Mouse (Mus musculus) MEL (cell line): ENCODE measurements around the gene Ctsj.

Experiments
- CHD1 ChIP-seq: IDR thresholded peaks from 2 replicates; pipeline ENCODE4 v1.6.1; 2012; ENCODE audit warnings: low read depth, mild to moderate bottlenecking, inconsistent platforms, low read length, improper control_type of control experiment
- CHD2 ChIP-seq: IDR thresholded peaks from 2 replicates; pipeline ENCODE4 v1.6.1; 2011; ENCODE audit warnings: low read length, improper control_type of control experiment
- CTCF ChIP-seq, 3 experiments: IDR thresholded peaks in 2 of 3; conservative IDR thresholded peaks in 1 of 3; 2 replicates each; pipeline ENCODE4 v1.5.1; 2011 to 2012; ENCODE audit warnings: low read length in 3 of 3, low read depth in 2 of 3, mild to moderate bottlenecking in 2 of 3, improper control_type of control experiment in 1 of 3, inconsistent platforms in 1 of 3, mixed read lengths in 1 of 3, moderate library complexity in 1 of 3; ENCODE audit not compliant: control insufficient read depth in 1 of 3, insufficient read depth in 1 of 3, poor library complexity in 1 of 3, severe bottlenecking in 1 of 3
- EP300 ChIP-seq, 2 experiments: IDR thresholded peaks; 2 replicates each; pipeline ENCODE4 v1.6.1; 2011; ENCODE audit warnings: improper control_type of control experiment in 2 of 2, low read length in 2 of 2, low read depth in 1 of 2, mild to moderate bottlenecking in 1 of 2
- KAT2A ChIP-seq: conservative IDR thresholded peaks from 2 replicates; pipeline ENCODE4 v1.6.1; 2012; ENCODE audit warnings: low read depth, low read length, improper control_type of control experiment, inconsistent platforms
- MAX ChIP-seq: IDR thresholded peaks from 2 replicates; pipeline ENCODE4 v1.6.1; 2011; ENCODE audit warnings: low read length, improper control_type of control experiment
- MAZ ChIP-seq: IDR thresholded peaks from 2 replicates; pipeline ENCODE4 v1.6.1; 2012; ENCODE audit warnings: low read depth, mild to moderate bottlenecking, inconsistent platforms, low read length, improper control_type of control experiment
- POLR2A ChIP-seq, 2 experiments: IDR thresholded peaks; 2 replicates each; pipeline ENCODE4 v1.6.1; 2011 to 2012; ENCODE audit warnings: low read length in 2 of 2, mild to moderate bottlenecking in 2 of 2, control low read depth in 1 of 2, improper control_type of control experiment in 1 of 2, low read depth in 1 of 2, moderate library complexity in 1 of 2; ENCODE audit not compliant: control insufficient read depth in 1 of 2, insufficient read depth in 1 of 2, poor library complexity in 1 of 2
- RAD21 ChIP-seq: IDR thresholded peaks from 2 replicates; pipeline ENCODE4 v1.6.1; 2011; ENCODE audit warnings: mild to moderate bottlenecking, low read depth, low read length, improper control_type of control experiment
- RCOR1 ChIP-seq: IDR thresholded peaks from 2 replicates; pipeline ENCODE4 v1.6.1; 2012; ENCODE audit warnings: low read depth, mild to moderate bottlenecking, inconsistent platforms, low read length, improper control_type of control experiment
- TAL1 ChIP-seq: IDR thresholded peaks from 2 replicates; pipeline ENCODE4 v1.6.1; 2012; ENCODE audit warnings: mild to moderate bottlenecking, inconsistent platforms, low read length, moderate library complexity, mixed read lengths
- TCF12 ChIP-seq: IDR thresholded peaks from 2 replicates; pipeline ENCODE4 v1.6.1; 2014; ENCODE audit warnings: low read depth, mild to moderate bottlenecking, inconsistent platforms, low read length, improper control_type of control experiment, moderate library complexity
- USF2 ChIP-seq, 2 experiments: IDR thresholded peaks; 2 replicates each; pipeline ENCODE4 v1.6.1; 2011 to 2012; ENCODE audit warnings: improper control_type of control experiment in 2 of 2, low read length in 2 of 2, borderline replicate concordance in 1 of 2, inconsistent platforms in 1 of 2, low read depth in 1 of 2, mild to moderate bottlenecking in 1 of 2; ENCODE audit not compliant: insufficient read depth in 1 of 2

GRCm38 (mm10) chr13:61021844-61022243 lies 16.1 kb upstream of the Ctsj start:
- no peak for TF ChIP-seq MAZ
- no peak for TF ChIP-seq MAX
- TF ChIP-seq CTCF (IDR thresholded peaks at IDR 0.05 in 2 of 3, conservative IDR thresholded peaks at IDR 0.05 in 1 of 3; ENCODE audit: control insufficient read depth in 1 of 3, insufficient read depth in 1 of 3, low read depth in 2 of 3, low read length in 3 of 3, poor library complexity in 1 of 3, severe bottlenecking in 1 of 3), result no peak
- TF ChIP-seq RCOR1, result no peak
- no peak for TF ChIP-seq USF2 (IDR thresholded peaks at IDR 0.05; ENCODE audit: borderline replicate concordance in 1 of 2, insufficient read depth in 1 of 2, low read depth in 1 of 2, low read length in 2 of 2)
- TF ChIP-seq EP300 (IDR thresholded peaks at IDR 0.05; ENCODE audit: low read depth in 1 of 2, low read length in 2 of 2), result no peak
- TF ChIP-seq TCF12, result no peak
- TF ChIP-seq KAT2A, result no peak
- TF ChIP-seq POLR2A (IDR thresholded peaks at IDR 0.05; ENCODE audit: control insufficient read depth in 1 of 2, insufficient read depth in 1 of 2, low read depth in 1 of 2, low read length in 2 of 2, poor library complexity in 1 of 2), result no peak
- no peak for TF ChIP-seq TAL1
- no peak for TF ChIP-seq RAD21
- no peak for TF ChIP-seq CHD2
- no peak for TF ChIP-seq CHD1
